Mouse (Mus musculus): ENCODE measurements around the gene Pus7. TPM values are rescaled to one million over a fixed set of nuclear protein-coding genes. Genes with fewer than 3 reads are reported as not detected.
A peak's percentile ranks its signal among the peaks of the same experiment; 100 is the strongest.
"Not testable (repeated sequence)": the region's sequence is repeated elsewhere in the genome, so short reads cannot be mapped to it uniquely, and the experiment has no call there.

Gene Pus7
- total RNA-seq, 2 experiments from 2014 or later = 16.2 to 17.8 TPM

DNA sequence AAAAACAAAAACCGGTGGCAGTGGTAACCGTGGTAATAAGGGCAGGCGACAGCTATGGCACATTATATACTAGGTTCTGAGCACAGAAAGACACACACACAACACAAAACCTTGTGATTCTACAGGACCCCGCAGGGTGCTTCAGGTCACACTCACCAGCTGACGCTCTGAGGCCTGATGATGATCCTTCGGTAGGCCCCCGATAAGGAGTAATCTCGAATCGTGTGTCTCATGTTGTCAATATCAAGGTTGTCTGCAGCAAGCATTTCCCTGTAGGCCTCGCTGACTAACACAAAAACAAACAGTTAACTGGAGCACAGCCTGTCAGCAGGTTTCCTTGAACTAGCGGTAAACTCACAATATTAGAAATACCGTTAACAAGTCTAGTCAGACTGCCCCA lies 40.2 kb downstream of the Pus7 start:
- DNase-seq (ENCODE audit: extremely low spot score in 1 of 2, low spot score in 2 of 2) = no peak
- Histone ChIP-seq H3K27ac (no peak overlapping the region), H3K4me3 (no peak overlapping the region)
- no peak for TF ChIP-seq CTCF (IDR thresholded peaks at IDR 0.05)
- intact Hi-C loops (cut with DNase I) = loop anchor here (5.0 kb wide), 1 partner anchor 51 kb away; no protein-coding TSS in a partner anchor

DNA sequence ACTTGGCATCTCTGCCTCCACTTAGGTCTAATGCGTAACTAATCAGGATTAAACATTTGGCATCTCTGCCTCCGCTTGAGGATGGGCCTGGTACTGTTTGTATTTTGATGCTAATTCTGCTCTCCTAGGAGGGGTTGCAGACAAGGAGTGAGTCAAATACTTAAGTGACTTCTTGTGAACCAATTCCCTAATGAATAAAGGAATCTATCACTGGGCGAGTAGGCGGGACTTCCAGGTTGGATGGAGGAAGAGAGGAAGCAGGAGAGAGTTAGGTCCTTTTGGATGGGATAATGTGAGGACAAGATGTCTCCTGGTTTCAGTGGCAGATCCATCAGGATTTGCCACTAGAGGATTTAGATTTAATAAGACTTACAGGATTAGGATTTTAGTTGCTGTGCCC lies 46.4 kb downstream of the Pus7 start:
- DNase-seq (ENCODE audit: extremely low spot score in 1 of 2, low spot score in 2 of 2) = no peak
- Histone ChIP-seq H3K27ac (no peak overlapping the region), H3K4me3 (no peak overlapping the region)
- no peak for TF ChIP-seq CTCF (IDR thresholded peaks at IDR 0.05)
- intact Hi-C loops (cut with DNase I) = no loop called here

DNA sequence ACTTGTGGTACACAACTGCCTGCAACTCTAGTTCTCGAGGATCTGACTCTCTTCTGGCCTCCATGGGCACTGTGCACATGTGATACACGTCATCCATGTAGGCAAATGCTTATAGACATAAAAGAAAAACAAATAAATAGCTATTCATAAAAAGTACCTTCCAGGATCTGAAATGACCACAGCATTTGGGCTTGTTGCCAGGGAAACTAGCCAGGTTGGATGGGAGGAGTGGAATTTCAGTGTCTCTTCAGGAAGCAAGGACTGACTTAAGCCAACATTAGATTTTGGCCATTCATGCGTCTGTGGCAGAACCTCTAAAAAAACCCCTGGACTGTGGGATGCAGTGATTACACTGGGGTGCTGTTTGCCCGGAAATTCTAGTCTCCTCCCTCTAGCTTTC lies 47.1 kb downstream of the Pus7 start:
- no peak for TF ChIP-seq CTCF (IDR thresholded peaks at IDR 0.05)
- DNase-seq (ENCODE audit: extremely low spot score in 1 of 2, low spot score in 2 of 2) = no peak
- Histone ChIP-seq H3K27ac (no peak overlapping the region), H3K4me3 (no peak overlapping the region)
- intact Hi-C loops (cut with DNase I) = no loop called here

DNA sequence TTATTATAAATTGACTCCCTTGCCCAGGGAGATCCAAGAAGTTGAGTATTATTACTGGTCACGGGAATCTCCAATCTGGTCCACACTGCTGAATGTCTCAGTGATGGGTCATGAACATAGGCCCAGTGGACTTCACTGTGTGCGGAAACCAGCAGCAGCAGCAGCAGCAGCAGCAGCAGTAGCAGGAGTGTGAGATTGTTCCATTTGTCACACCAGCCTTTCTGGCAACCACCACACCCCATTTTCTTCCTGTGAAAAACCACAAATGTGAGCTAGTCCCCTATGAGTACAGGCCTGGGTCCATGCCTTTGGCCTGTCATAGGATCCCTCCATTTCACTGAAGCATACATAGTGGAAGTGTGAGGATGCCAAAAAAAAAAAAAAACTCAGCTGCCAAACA lies 61.6 kb downstream of the Pus7 start:
- no peak for DNase-seq (ENCODE audit: extremely low spot score in 1 of 2, low spot score in 2 of 2)
- no peak for TF ChIP-seq CTCF (IDR thresholded peaks at IDR 0.05)
- no peak overlapping the region for H3K27ac ChIP-seq
- intact Hi-C loops (cut with DNase I) = no loop called here
- no peak overlapping the region for H3K4me3 ChIP-seq

DNA sequence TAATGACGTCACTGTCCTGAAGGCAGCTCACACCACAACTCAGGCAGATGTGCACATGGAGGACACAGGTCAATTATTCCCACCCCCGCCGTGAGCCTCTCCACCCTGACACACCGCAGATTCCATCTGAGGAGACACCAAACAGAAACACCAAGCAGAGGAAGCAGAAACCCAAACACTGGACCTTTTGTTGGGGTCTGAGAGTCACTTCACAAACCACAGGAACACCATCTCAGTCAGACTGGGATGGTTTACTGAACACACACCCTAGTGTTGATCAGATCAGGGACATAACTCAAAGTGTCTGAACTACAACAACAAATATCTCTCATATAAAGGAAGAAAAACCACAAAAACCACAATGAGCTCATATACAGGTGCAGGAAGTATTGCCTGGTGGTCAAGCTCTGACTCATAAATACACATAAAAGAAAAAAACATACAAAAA lies 64.6 kb downstream of the Pus7 start:
- no peak for TF ChIP-seq CTCF (IDR thresholded peaks at IDR 0.05)
- no peak for DNase-seq (ENCODE audit: extremely low spot score in 1 of 2, low spot score in 2 of 2)
- intact Hi-C loops (cut with DNase I) = no loop called here
- no peak overlapping the region for H3K4me3 ChIP-seq
- no peak overlapping the region for H3K27ac ChIP-seq

DNA sequence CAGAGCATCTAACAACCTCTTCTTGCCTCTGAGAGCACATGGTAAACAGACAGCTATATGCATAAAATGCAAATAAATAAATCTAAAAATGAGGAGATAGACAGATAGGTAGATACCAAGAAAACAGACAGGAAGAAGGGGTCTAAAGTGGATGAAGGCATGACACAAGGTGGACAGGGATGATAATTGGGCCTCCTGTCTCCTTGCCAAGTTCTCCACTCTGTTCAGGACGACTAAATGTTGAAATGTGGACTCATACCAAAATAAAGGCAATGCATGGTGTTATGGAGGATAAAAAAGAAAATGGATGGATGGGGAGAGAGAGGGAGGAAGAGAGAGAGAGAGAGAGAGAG lies 65.4 kb downstream of the Pus7 start:
- no peak for TF ChIP-seq CTCF (IDR thresholded peaks at IDR 0.05)
- no peak for DNase-seq (ENCODE audit: extremely low spot score in 1 of 2, low spot score in 2 of 2)
- H3K4me3 ChIP-seq = no peak overlapping the region
- intact Hi-C loops (cut with DNase I) = no loop called here
- no peak overlapping the region for H3K27ac ChIP-seq

DNA sequence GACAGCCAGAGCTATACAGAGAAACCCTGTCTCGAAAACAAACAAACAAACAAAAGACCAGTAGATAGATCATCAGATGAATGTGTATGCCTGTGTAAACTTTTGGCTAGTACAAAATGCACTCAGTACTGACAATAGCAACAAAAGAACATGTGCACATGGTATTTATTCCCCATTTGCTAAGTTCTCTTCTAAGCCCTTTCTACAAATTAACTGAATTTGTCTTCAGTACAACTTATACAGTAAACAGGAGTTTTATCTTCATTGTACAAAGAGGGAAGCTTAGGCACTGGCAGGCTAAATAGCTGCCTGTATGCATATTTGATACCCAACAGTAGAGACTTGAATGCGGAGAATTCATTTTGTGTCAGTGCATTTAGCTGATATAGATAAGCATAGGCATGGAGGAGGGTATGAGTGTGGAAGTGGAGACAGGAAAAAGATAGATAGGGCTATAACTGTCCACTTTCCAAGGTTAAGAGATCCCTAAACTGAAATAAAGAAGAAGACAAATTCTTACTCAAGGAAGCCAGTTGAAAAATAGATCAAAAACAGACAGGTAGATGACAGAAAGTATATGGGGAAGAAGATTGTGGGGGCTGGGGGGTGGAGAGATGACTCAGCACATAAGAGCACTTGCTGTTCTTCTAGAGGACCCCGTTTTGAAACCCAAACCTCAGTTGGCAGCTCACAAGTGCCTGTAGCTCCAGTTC lies 65.9 kb downstream of the Pus7 start:
- no peak for DNase-seq (ENCODE audit: extremely low spot score in 1 of 2, low spot score in 2 of 2)
- Histone ChIP-seq H3K27ac (no peak overlapping the region), H3K4me3 (no peak overlapping the region)
- intact Hi-C loops (cut with DNase I) = no loop called here
- TF ChIP-seq CTCF (IDR thresholded peaks at IDR 0.05) = no peak

DNA sequence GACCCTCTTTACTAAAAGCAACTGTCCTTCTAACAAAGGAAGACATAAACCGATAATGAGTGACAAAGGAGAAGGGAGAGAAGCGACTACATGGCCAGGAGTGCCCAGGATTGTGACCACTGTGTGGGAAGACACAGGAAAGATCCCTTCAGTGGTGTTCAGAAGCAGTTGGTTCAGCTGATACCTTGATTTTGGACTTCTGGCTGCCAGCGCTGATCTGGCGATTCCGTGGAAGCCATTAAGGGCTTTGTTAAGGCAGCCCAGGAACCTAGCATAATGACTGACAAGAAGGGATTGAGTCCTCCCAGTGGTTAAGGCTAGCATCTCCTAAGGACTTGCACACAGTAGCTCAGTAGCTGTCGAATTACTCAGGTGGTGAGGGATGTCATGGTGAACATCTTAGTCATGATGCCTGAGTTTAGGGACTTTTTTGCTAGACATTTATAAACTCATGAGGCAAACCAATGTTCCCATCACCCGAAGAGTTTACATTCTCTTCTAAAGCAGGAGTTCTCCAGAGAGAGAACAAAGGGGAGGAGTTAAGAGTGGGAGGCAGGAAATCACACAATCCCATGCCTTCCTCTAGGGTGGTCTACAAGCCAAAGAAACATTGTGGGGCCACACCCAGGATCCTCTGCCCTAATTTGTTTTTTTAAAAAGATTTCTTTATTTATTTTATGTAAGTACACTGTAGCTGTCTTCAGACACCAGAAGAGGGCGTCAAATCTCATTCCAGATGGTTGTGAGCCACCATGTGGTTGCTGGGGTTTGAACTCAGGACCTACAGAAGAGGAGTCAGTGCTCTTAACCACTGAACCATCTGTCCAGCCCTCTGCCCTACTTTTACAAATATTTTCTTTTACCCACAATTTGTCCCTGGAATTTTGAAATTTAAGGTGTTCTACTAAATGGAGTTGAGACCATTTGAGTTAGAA lies 69.8 kb downstream of the Pus7 start:
- no peak for TF ChIP-seq CTCF (IDR thresholded peaks at IDR 0.05)
- intact Hi-C loops (cut with DNase I) = loop anchor here (2.0 kb wide), 1 partner anchor 17 kb away; no protein-coding TSS in a partner anchor

DNA sequence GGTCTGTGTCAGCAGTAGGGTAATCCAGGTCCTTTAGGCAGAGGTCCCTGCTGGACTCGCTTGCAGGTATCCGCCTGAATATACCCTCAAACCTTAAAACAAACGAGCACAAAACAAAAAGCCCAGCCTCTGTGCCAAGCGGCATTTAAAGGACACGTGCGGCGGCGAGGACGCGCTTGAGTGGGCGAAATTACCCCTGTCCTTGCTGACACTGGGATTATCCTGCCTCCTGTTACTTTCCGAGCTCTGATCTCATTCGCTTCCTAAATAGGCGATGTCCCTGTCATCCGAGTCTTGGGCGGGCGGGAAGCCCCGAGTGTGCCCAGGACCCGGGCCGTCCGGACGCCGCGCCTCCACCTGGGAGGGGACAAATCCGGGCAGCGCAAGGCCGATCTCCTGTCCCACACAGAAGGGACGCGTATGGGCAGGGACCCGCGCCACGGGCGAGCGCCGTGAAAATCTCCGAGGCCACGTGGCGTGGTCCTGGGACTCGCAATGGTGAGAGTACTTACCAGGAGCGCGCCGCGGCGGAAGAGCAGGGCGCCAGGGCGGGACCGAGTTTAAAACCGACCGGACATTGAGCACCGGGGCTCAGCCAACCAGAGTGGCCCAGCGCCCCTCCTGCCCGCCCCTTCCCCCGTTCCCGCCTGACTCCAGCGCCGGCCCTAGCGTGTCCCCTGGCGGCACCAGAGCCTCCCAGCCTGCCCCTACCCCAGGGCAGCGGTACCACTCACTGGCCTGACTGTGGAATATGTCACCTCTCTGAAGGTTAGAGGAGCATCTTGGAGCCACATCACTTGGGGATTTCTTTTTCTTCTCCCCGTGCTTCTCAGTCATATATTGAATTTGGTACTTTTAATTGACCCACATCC lies 71.1 kb downstream of the Pus7 start:
- peak; percentile 57 for TF ChIP-seq CTCF (IDR thresholded peaks at IDR 0.05)
- H3K27ac ChIP-seq = no peak overlapping the region
- intact Hi-C loops (cut with DNase I) = loop anchor here (1.0 to 2.0 kb wide), 2 partner anchors 16 to 36 kb away; no protein-coding TSS in a partner anchor
- H3K4me3 ChIP-seq = peak overlapping the region; percentile 63
- peak; percentile 54 to 56 for DNase-seq (ENCODE audit: extremely low spot score in 1 of 2, low spot score in 2 of 2)

More for the DNA sequence above, 69.8 kb downstream of the Pus7 start:
- DNase-seq (ENCODE audit: extremely low spot score in 1 of 2, low spot score in 2 of 2) = no peak
- Histone ChIP-seq H3K27ac (no peak overlapping the region), H3K4me3 (no peak overlapping the region)

DNA sequence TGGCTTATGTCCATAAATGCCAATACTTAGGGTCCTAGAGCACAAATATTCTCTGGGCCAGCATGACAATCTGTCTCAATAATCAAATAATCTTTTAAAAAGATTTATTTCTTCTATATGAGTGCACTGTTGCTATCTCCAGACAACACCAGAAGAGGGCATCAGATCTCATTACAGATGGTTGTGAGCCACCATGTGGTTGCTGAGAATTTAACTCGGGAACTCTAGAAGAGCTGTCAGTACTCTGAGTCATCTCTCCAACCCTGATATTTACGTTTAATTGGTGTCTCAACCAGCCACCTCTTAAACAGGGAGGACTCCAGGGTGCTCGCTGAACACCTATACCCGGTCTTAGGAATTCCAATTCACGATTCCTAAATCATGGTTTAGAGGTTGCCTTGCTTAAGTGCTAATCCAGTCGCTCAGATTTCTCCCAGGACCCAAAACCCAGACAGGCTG lies 71.8 kb downstream of the Pus7 start:
- peak overlapping the region; percentile 63 for H3K4me3 ChIP-seq
- intact Hi-C loops (cut with DNase I) = loop anchor here (1.0 to 2.0 kb wide), 2 partner anchors 15 to 35 kb away; no protein-coding TSS in a partner anchor
- TF ChIP-seq CTCF (IDR thresholded peaks at IDR 0.05) = peak; percentile 51
- H3K27ac ChIP-seq = not testable (repeated sequence)
- peak in 1 of 2 experiments; percentile 14 for DNase-seq (ENCODE audit: extremely low spot score in 1 of 2, low spot score in 2 of 2)

DNA sequence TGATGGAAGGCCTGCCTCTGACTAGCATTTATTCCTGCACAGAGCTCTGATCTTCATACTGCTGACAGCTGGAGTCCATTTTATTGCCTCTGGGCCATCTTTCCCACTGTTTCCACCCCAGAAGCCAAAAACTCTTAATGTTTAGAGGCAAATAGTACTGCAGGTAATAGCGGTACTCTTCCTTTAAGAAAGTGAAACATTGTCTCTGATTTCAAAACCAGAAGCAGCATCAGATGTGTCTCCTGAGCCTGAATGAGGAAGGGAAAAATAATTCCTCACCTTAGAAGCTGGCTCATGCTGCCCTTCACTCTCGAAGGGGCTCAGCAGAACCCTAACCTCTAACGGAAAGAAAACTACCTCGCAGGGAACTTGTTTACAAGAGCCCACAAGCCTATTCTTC lies 72.3 kb downstream of the Pus7 start:
- DNase-seq (ENCODE audit: extremely low spot score in 1 of 2, low spot score in 2 of 2) = no peak
- intact Hi-C loops (cut with DNase I) = no loop called here
- no peak for TF ChIP-seq CTCF (IDR thresholded peaks at IDR 0.05)
- no peak overlapping the region for H3K27ac ChIP-seq
- H3K4me3 ChIP-seq = no peak overlapping the region
